Mouse (Mus musculus): ENCODE data around the gene Crp.

- TF ChIP-seq CTCF (IDR thresholded peaks at IDR 0.05) (no peak), EP300 (IDR thresholded peaks at IDR 0.05) (no peak)
Measured at GRCm38 (mm10) chr1:172680742-172681141, 17.1 kb upstream of the Crp start.

Measured in lung, postnatal 0 days (tissue).